Mouse (Mus musculus): ENCODE measurements at regions not wholly inside any gene's neighbourhood (a gene's known extent, or its start where the extent isn't known, plus 50 kb on each side); places are given as distances from the start of the nearest gene placed in this dataset.

DNA sequence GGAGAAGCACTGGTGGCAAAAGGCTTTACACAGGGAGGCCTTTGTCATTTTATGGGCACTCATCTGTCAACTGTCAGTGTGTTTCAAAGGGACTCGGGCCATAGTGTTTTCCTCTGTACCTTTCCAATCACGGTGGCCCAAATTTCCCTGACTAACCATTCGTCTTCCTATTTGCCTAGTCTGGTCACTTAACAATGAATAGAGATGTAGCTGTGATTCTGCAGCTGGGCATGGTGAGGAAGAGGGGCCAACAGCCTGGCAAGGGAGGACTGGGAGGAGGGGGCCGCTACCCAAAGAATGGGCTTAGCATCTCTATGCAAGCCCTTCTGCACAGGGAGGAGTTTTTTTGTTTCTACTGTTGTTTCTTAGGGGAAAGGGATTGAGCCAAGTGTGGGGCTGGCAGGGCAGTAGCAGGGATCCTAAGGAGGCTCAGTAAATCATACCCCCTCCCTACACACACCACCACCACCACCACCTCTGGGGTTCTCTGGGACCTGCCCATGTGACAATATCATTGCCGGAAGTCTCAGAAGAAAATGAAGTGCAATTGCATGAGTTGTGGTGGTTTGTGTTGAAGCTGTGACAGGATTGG lies 367.2 kb downstream of the Nkx6-1 start:
- DNase-seq (ENCODE audit: low spot score in 2 of 2), result no peak

GRCm38 (mm10) chr5:101295941-101296340 lies 368.9 kb downstream of the Nkx6-1 start:
- DNase-seq (ENCODE audit: low spot score in 2 of 2), result no peak

DNA sequence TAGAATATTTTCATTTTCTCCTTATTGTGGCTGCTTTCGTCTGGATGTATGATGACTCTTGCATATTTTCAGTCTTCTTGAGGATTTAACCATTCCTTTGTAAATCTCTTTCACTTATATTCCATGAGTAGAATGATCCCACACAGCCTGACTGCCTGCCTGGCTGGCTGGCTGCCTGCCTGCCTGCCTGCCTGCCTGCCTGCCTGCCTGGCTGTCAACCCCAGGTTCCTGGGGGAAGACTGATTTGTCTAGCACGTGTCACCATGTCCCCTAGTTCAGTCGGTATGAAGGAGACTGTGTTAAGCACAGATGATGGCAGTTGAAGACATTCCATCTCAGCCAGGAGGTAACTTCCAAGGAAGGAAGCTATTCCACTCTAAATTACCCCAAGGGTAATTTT lies 370.8 kb downstream of the Nkx6-1 start:
- no peak for DNase-seq (ENCODE audit: low spot score in 2 of 2)

DNA sequence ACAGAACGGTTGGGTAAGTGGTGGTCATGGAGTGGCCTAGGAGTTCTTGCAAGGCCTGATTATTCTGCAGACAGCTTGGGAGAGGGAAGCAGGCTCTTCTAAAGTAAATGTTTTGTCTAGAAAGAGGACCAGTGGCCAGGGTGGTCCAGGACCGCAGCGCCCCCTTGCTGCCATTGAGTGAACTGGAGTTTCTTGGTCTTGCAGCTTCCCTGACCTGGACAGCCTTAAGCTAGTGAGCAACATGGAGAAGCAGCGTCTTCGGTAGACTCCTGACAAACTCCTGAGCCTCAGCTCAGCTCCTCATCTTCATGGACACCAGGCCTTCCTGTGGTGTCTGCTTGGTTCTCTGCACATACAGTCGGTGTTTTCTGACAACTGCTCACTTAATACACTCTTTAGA lies 376.4 kb downstream of the Nkx6-1 start:
- peak in 1 of 2 experiments; percentile 16 for DNase-seq (ENCODE audit: low spot score in 2 of 2)

DNA sequence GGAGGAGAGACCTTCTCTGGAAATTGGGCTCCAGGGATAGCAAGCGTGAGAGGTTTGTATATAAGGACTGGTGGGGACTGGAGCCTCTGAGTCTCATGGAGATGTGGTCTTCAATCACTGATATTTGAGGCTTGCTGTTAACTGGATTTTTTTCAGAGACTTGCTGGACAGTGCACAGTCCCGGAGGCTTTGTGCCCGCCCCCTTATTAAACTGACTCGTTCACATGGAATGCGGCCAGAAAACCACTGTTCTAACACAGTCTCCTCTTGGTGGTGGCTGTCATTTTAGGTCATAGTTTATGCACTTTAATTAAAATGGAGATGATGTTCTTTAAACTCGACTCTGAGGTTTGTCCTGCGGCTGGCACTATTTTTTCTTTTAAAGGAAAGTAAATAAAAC lies 378.9 kb downstream of the Nkx6-1 start:
- no peak for DNase-seq (ENCODE audit: low spot score in 2 of 2)

DNA sequence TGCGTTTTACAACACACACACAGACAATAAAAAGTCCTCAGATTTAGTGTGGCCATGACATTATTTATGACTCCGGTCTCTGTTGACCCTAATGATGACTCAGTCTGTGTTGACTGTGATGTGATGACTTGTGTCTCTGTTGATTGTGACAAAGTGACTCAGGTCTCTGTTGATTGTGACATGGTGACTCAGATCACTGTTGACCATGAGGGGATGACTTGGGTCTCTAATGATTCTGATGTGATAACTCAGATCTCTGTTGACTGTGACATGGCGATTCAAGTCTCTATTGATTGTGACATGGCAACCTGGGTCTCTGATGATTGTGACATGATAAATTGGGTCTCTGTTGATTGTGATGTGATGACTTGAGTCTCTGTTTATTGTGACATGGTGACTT lies 405.0 kb downstream of the Gpat3 start:
- no peak for DNase-seq (ENCODE audit: low spot score in 2 of 2)

DNA sequence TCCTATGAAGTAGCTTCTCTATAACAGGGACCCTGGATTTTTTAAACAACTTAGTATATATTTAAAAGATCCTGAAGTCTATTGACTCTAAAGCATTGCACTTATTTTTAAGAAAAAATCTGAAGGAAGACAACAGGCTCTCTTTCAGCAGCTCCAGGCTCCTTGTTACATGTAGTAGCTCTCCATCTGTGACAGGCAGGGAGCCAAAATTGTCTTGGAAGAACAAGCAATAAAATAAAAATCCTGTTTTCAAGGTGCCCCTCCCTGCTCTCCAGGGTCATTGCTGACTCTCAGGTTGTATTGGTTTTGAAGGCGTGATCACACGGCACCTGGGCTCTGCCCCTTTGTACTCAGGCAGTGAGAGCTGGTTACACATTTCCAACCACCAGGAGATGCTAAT lies 397.1 kb downstream of the Gpat3 start:
- DNase-seq (ENCODE audit: low spot score in 2 of 2), result peak; percentile 17 to 54

DNA sequence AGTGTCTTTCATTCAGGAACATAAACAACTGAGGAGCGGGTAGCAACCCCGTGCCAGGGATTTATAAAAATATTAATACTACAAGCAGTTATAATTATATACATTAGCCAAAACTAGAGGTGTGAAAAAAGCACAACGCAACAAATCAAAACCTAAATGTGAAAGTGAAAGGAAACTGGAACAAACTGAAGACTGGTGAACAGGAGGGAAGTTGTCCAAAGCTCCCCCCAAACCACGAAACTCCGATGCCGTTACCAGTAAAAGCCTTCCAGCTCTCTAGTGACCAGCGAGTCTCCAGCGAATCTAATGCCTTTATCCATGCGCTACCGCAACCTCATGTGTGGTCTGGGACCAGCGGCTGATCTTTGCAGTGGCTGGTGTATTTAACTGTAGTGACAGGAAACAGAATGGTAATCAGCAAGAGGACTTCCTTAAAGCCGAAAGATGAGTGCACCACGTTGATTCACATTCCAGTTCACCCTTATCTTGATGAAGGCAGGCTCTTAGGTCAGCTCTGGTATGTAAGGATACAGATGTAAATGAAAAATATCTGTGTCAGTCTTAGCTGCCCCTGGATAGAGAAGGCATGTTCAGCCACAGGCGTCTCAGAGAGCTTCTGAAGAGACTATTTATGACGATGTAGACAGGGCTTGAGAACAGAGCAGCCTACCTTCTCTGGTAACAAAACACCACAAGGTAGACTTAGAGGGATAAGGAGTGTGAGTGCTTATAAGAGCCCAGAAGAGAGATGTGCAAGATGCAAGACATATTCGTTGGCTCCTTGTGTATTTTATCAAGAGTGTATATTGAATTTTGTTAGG lies 394.0 kb downstream of the Gpat3 start:
- no peak for DNase-seq (ENCODE audit: low spot score in 2 of 2)

GRCm38 (mm10) chr5:101236163-101236693 lies 390.7 kb downstream of the Gpat3 start:
- no peak for DNase-seq (ENCODE audit: low spot score in 2 of 2)

GRCm38 (mm10) chr5:101222390-101222789 lies 376.9 kb downstream of the Gpat3 start:
- DNase-seq (ENCODE audit: low spot score in 2 of 2), result no peak

- DNase-seq (ENCODE audit: low spot score in 2 of 2), result no peak
These were observed 372.6 kb downstream of the Gpat3 start for GRCm38 (mm10) chr5:101218082-101218481.

GRCm38 (mm10) chr5:101216837-101217571 lies 371.5 kb downstream of the Gpat3 start:
- DNase-seq (ENCODE audit: low spot score in 2 of 2), result no peak

DNA sequence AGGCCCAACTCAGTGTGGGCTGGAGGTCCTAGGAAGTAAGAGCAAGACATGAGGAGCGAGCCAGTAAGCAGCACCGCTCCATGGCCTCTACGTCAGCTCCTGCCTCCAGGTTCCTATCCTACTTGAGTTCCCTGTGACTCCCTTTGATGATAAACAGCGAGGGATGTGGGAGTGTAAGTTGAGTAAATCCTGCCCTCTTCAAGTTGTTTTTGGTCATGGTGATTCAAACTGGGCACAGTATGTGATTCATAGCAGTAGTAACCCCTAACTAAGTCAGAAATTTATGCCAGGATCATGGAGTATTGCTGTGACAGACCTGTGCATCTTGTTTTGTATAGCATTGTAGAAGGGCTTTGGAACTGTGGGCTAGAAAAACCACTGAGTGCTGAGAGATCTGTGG lies 366.5 kb downstream of the Gpat3 start:
- DNase-seq (ENCODE audit: low spot score in 2 of 2), result no peak

DNA sequence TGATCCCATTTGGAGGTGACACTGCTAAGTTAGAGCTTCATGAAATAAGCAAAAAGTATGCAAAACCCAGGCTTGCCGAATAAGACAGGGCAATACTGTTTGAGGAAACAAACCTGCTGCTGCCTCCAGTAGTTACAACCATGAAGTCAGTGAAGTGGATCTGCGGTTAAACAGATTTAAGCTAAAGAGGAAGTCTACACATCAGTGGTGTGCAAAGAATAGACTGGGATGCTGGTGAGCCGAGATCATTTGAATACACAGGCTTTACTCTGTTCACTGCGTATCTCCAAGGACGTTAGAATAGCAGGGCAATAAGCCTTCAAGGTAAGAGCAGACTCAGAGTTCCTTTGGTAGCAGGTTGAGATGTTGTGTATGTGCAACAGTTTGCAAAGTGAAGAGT lies 362.6 kb downstream of the Gpat3 start:
- DNase-seq (ENCODE audit: low spot score in 2 of 2), result no peak

- no peak for DNase-seq (ENCODE audit: low spot score in 2 of 2)
These were observed 350.0 kb downstream of the Gpat3 start for GRCm38 (mm10) chr5:101195501-101195900.

DNA sequence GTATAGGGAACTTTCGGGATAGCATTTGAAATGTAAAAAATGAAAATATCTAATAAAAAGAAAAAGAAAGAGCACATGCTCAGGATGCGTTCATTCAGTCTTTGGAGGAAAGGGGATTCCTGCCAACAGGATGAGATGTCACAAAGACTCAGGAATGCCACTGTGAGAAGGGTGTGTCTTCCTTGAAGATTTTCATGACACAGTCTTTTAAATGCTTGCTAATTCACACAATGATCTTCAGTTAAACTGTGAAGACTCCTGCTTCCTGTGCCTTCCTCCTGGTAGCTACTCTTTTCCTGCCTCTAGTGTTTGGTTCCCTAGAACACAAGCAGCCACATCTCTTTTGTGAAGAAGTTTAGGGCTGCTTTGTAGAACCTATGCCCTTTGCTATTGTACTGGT lies 345.5 kb downstream of the Gpat3 start:
- no peak for DNase-seq (ENCODE audit: low spot score in 2 of 2)

GRCm38 (mm10) chr5:101173183-101173582 lies 327.7 kb downstream of the Gpat3 start:
- DNase-seq (ENCODE audit: low spot score in 2 of 2), result no peak

DNA sequence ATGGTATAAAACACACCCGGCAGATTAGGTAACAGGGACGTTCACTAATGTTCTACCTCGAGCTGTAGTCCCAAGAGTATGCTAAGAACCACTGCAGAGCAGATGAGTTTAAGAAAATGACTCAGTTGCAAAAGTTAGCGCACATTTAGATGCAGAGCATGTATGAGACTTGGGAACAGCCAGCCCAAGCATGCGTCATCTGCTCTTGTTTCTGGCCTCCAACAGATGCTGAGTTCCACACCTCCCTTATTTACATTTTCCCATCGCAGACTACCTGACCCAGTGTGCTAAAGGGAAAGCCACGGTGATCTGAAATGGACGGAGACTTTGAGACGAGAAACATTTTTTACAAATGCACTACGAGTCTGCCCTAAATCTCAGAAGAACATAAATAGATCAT lies 327.3 kb downstream of the Gpat3 start:
- no peak for DNase-seq (ENCODE audit: low spot score in 2 of 2)

- no peak for DNase-seq (ENCODE audit: low spot score in 2 of 2)
These were observed 323.6 kb downstream of the Gpat3 start for GRCm38 (mm10) chr5:101169074-101169473.

DNA sequence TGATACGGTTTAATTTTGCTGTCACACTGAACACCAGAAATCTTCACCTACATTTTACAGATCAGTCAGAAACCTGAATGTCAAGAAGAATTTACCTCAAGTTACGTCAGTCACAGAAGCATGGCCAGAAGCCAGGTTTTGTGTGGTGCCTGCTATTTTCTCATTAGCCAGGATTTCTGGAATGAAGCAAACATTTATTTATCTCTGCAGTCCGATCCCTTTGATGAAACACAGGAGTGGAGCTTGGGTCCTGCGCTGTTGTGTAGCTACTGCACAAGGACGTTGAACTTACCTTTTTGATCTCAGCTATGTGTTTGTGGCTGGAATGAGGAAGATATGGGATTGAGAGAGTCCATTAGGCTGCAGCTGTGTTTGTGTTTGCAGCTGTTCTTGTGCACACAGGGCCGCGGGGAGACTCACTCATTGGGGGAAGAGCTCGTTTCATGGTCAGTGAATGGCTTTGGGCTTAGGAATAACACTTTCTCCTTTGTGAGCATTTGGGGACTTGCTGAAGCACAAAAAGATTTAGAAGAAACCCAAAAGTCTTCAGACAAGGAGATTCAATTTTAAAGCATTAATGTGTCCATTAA lies 318.2 kb downstream of the Gpat3 start:
- DNase-seq (ENCODE audit: low spot score in 2 of 2), result no peak

- DNase-seq (ENCODE audit: low spot score in 2 of 2), result no peak
These were observed 317.6 kb downstream of the Gpat3 start for GRCm38 (mm10) chr5:101163112-101163511.

DNA sequence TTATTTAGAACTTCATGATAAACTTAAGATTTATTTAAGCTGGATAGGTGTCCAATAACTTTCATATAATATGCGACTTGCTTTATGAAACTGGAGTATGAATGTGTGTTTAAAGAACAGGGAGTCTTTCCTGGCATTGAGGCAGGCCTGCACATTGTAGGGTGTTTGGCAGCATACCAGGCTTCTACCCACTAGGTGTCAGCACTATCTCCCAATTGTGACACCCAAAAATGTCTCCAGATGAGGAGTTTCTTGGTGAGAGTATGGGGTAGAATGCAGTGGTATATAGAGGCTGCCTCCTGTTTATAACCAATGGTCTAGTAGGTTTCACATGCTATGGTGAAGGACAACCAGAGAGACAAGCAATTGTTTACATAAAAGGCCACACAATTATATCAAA lies 311.9 kb downstream of the Gpat3 start:
- no peak for DNase-seq (ENCODE audit: low spot score in 2 of 2)

Measured in layer of hippocampus, adult 8-10 months (tissue).